Mouse (Mus musculus): Measurements from ENCODE around the gene Slc5a4a.

The Slc5a4a gene

DNA sequence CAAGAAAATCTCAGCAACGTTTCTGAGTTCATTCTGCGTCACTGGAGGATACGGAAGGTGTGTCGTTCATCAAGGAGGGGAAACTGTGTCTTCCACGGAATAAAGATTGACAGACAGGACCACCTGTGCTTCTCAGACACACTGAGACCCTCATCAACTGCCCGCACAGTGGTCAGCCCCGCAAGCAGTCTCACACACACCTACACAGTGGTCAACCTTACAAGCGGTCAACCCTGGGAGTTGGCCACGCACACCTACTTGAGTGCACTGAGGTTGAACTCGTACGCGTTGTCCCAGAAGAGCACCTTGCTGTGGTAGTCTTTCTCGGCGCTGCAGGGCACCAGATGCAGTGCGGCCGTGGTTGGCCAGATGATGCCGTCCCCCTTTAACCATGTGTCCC is 69.8 kb downstream of the Slc5a4a start:
- DNase-seq (ENCODE audit: low read depth in 1 of 2, low spot score in 2 of 2) = no peak

GRCm38 (mm10) chr10:76218240-76218639 is 71.0 kb downstream of the Slc5a4a start:
- DNase-seq (ENCODE audit: low read depth in 1 of 2, low spot score in 2 of 2) = no peak

- DNase-seq (ENCODE audit: low read depth in 1 of 2, low spot score in 2 of 2) = no peak
These were observed 78.7 kb downstream of the Slc5a4a start for GRCm38 (mm10) chr10:76225944-76226343.

DNA sequence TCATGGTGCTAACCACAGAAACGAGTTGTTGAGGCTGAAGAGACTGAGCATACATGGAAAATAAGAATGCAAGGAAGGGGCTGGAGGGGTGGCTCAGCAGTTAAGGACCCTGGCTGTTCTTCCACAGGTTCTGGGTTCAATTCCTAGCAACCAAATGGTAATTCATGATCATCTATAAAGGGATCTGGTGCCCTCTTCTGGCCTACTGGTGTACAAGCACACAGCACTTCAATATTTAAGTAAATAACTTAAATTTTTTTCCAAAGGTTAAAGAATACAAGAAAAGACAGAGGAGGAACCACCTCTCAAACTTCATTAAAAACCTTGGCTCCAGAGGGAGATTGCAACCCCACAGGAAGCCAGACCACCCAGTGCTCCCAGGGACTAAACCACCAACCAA is 82.4 kb downstream of the Slc5a4a start:
- DNase-seq (ENCODE audit: low read depth in 1 of 2, low spot score in 2 of 2) = no peak

- DNase-seq (ENCODE audit: low read depth in 1 of 2, low spot score in 2 of 2) = peak; percentile 48 to 71
These were observed 90.3 kb downstream of the Slc5a4a start, which contains the start of gene Prmt2 for GRCm38 (mm10) chr10:76237341-76238225. Gene Prmt2, minus strand, starts transcription at chr10:76237865.
